Mouse (Mus musculus) cerebellum, adult 2 months (tissue): ENCODE measurements around the gene Tnfrsf23.

Experiments
- CTCF ChIP-seq: fragments of 200-500 bp; IDR thresholded peaks from 2 replicates; pipeline ENCODE4 v1.5.1; 2011; ENCODE audit warnings: low read depth, mild to moderate bottlenecking, control low read depth, low read length, moderate library complexity, borderline replicate concordance; ENCODE audit not compliant: insufficient read depth
- POLR2A ChIP-seq: fragments of 200-500 bp; IDR thresholded peaks from 2 replicates; pipeline ENCODE4 v1.6.1; 2011; ENCODE audit warnings: low read length, control low read depth, borderline replicate concordance; ENCODE audit not compliant: insufficient read depth

GRCm38 (mm10) chr7:143711381-143711780, 25.7 kb upstream of the Tnfrsf23 start:
- no peak for TF ChIP-seq POLR2A
- no peak for TF ChIP-seq CTCF
